Mouse (Mus musculus): ENCODE results near the gene Lsm14b.

GRCm38 (mm10) chr2:179982715-179983114 is 42.1 kb upstream of the Lsm14b start:
- TF ChIP-seq POLR2A (IDR thresholded peaks at IDR 0.05; ENCODE audit: extremely low read depth, insufficient read depth, low read length) (no peak), CTCF (IDR thresholded peaks at IDR 0.05; ENCODE audit: low read depth, low read length) (no peak)
